Mouse (Mus musculus) mouse embryonic stem cell (cell line): ENCODE measurements at regions not wholly inside any gene's neighbourhood (a gene's known extent, or its start where the extent isn't known, plus 50 kb on each side); places are given as distances from the start of the nearest gene placed in this dataset.

Experiments
- in situ Hi-C, 2 experiments: fragments of 300-500 bp; cut with MboI; formaldehyde crosslinking; loops; 1 replicate in 1 of 2; 3 replicates in 1 of 2; pipeline ENCODE4 v1.14.3; 2019 to 2020; ENCODE audit warnings: low sequenced_read_pairs in 2 of 2, low pct_unique_long_range_greater_than_20kb in 1 of 2, mixed read lengths in 1 of 2; ENCODE audit not compliant: unreplicated experiment in 1 of 2

GRCm38 (mm10) chr11:28075560-28075959, 264.1 kb downstream of the Gm6685 start:
- in situ Hi-C loops: no loop called here

- in situ Hi-C loops: loop anchor here in 1 of 2 experiments (25.0 kb wide), 1 partner anchor 551 kb away; the partner anchor contains the start of gene Ccdc85a
These were observed 303.4 kb downstream of the Gm6685 start for GRCm38 (mm10) chr11:28036236-28036635.

GRCm38 (mm10) chr11:28035538-28035937, 304.1 kb downstream of the Gm6685 start:
- in situ Hi-C loops: loop anchor here in 1 of 2 experiments (25.0 kb wide), 1 partner anchor 552 kb away; the partner anchor contains the start of gene Ccdc85a

GRCm38 (mm10) chr11:28022876-28023275, 316.8 kb downstream of the Gm6685 start:
- in situ Hi-C loops: no loop called here

- in situ Hi-C loops: no loop called here
These were observed 318.9 kb downstream of the Gm6685 start for GRCm38 (mm10) chr11:28020762-28021161.
